Mouse (Mus musculus) lung, adult 2 months (tissue): ENCODE measurements at regions not wholly inside any gene's neighbourhood (a gene's known extent, or its start where the extent isn't known, plus 50 kb on each side); places are given as distances from the start of the nearest gene placed in this dataset.

Experiments
- DNase-seq: peaks from one replicate; pipeline ENCODE4 v3.0.0; 2022
- H3K4me1 ChIP-seq: fragments of 200-500 bp; 2 replicates; pipeline ENCODE4 v1.6.1; 2011; ENCODE audit warnings: low read length; ENCODE audit not compliant: control insufficient read depth, insufficient read depth
- H3K4me3 ChIP-seq: fragments of 200-500 bp; replicated peaks from 2 replicates; pipeline ENCODE3; 2011; ENCODE audit warnings: low read depth, mild to moderate bottlenecking, control low read depth, low read length; ENCODE audit errors: extremely low read depth
- CTCF ChIP-seq: fragments of 200-500 bp; IDR thresholded peaks from 2 replicates; pipeline ENCODE4 v1.5.1; 2011; ENCODE audit warnings: mild to moderate bottlenecking, low read length, control low read depth; ENCODE audit not compliant: insufficient read depth
- POLR2A ChIP-seq: fragments of 200-500 bp; IDR thresholded peaks from 2 replicates; pipeline ENCODE4 v1.6.1; 2011; ENCODE audit warnings: low read depth, mild to moderate bottlenecking, control low read depth, low read length, borderline replicate concordance; ENCODE audit errors: extremely low read depth
- WGBS: fragments of 180-500 bp; shearing (Covaris S2); methylation state at CpG from one replicate; pipeline ENCODE4 v1.1.7; 2018; 5-methylcytosine and 5-hydroxymethylcytosine counted together

GRCm38 (mm10) chr10:56682901-56683300 lies 305.8 kb downstream of the Gja1 start:
- TF ChIP-seq POLR2A (no peak), CTCF (no peak)
- Histone ChIP-seq H3K4me1 (no peaks in the 10 kb centered on the region), H3K4me3 (no peak overlapping the region)
- WGBS, result 58% methylated on average over 3 of the region's 3 CpGs
- DNase-seq, result no peak

GRCm38 (mm10) chr10:56685655-56686250 lies 308.6 kb downstream of the Gja1 start:
- 72% methylated on average over 8 of the region's 8 CpGs for WGBS
- TF ChIP-seq CTCF, result no peak
- no peak for TF ChIP-seq POLR2A
- Histone ChIP-seq H3K4me1 (no peaks in the 10 kb centered on the region), H3K4me3 (no peak overlapping the region)
- DNase-seq, result no peak

GRCm38 (mm10) chr10:56691467-56691866 lies 314.3 kb downstream of the Gja1 start:
- H3K4me1 ChIP-seq, result no peaks in the 10 kb centered on the region
- TF ChIP-seq POLR2A, result no peak
- TF ChIP-seq CTCF, result no peak
- no peak for DNase-seq
- no peak overlapping the region for H3K4me3 ChIP-seq
- 60% methylated on average over 2 of the region's 2 CpGs for WGBS

GRCm38 (mm10) chr10:56695100-56695499 lies 318.0 kb downstream of the Gja1 start:
- DNase-seq, result no peak
- 86% methylated on average over 3 of the region's 3 CpGs for WGBS
- TF ChIP-seq POLR2A, result no peak
- no peak for TF ChIP-seq CTCF
- Histone ChIP-seq H3K4me3 (no peak overlapping the region), H3K4me1 (no peaks in the 10 kb centered on the region)

- DNase-seq, result no peak
- no peaks in the 10 kb centered on the region for H3K4me1 ChIP-seq
- WGBS, result 66% methylated on average over 6 of the region's 6 CpGs
- H3K4me3 ChIP-seq, result no peak overlapping the region
- TF ChIP-seq CTCF (no peak), POLR2A (no peak)
These were observed 323.0 kb downstream of the Gja1 start for GRCm38 (mm10) chr10:56700126-56700525.

GRCm38 (mm10) chr10:56708411-56708810 lies 331.3 kb downstream of the Gja1 start:
- TF ChIP-seq CTCF, result no peak
- no peak for TF ChIP-seq POLR2A
- no peak overlapping the region for H3K4me3 ChIP-seq
- H3K4me1 ChIP-seq, result no peaks in the 10 kb centered on the region
- 83% methylated on average over 2 of the region's 2 CpGs for WGBS
- no peak for DNase-seq

GRCm38 (mm10) chr10:56708886-56709285 lies 331.8 kb downstream of the Gja1 start:
- TF ChIP-seq POLR2A (no peak), CTCF (no peak)
- H3K4me1 ChIP-seq, result no peaks in the 10 kb centered on the region
- 64% methylated on average over 1 of the region's 1 CpGs for WGBS
- no peak for DNase-seq
- H3K4me3 ChIP-seq, result no peak overlapping the region

- TF ChIP-seq POLR2A (no peak), CTCF (no peak)
- Histone ChIP-seq H3K4me1 (no peaks in the 10 kb centered on the region), H3K4me3 (no peak overlapping the region)
- WGBS, result 63% methylated on average over 7 of the region's 7 CpGs
- DNase-seq, result no peak
These were observed 335.5 kb downstream of the Gja1 start for GRCm38 (mm10) chr10:56712611-56713105.

GRCm38 (mm10) chr10:56737073-56737472 lies 359.9 kb downstream of the Gja1 start:
- no peak overlapping the region for H3K4me3 ChIP-seq
- no peak for TF ChIP-seq CTCF
- TF ChIP-seq POLR2A, result no peak
- H3K4me1 ChIP-seq, result no peaks in the 10 kb centered on the region
- DNase-seq, result no peak

GRCm38 (mm10) chr10:56739621-56740020 lies 362.5 kb downstream of the Gja1 start:
- no peak overlapping the region for H3K4me3 ChIP-seq
- 63% methylated on average over 3 of the region's 3 CpGs for WGBS
- no peak for DNase-seq
- H3K4me1 ChIP-seq, result no peaks in the 10 kb centered on the region
- no peak for TF ChIP-seq POLR2A
- TF ChIP-seq CTCF, result no peak
